Mouse (Mus musculus) frontal cortex, adult (tissue): ENCODE measurements around the gene Gm17019.
A peak's percentile ranks its signal among the peaks of the same experiment; 100 is the strongest.
"Not testable (repeated sequence)": the region's sequence is repeated elsewhere in the genome, so short reads cannot be mapped to it uniquely, and the experiment has no call there.

Experiments
- ATAC-seq: cut with Nextera tagmentation; 2 replicates; pipeline ENCODE4 v1.9.2; 2017; ENCODE audit warnings: mild to moderate bottlenecking, moderate library complexity, mixed read lengths; ENCODE audit not compliant: low TSS enrichment

The Gm17019 gene

DNA sequence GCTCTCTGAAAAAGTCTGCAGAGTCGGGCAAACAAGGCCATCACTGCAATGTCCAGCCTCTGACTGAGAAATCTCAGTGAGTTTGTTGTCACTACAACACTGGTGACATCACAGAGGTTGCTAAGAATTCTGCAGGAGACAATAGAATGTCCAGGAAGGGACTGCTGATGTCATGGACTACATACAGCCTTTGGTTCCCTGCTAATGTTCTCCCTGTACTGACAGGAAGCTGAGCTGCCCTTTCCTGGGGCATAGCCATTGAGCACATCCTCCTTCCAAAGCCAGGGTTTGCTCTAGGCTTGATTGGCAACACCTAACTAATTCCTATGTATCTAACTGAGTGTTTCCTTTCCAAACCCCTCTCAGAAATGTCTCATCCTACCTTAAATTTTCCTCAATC, at the start of gene Gm17019:
Gene Gm17019, minus strand, starts transcription at position 101 of the 400 bp plus-strand sequence.
- not testable (repeated sequence) for ATAC-seq

DNA sequence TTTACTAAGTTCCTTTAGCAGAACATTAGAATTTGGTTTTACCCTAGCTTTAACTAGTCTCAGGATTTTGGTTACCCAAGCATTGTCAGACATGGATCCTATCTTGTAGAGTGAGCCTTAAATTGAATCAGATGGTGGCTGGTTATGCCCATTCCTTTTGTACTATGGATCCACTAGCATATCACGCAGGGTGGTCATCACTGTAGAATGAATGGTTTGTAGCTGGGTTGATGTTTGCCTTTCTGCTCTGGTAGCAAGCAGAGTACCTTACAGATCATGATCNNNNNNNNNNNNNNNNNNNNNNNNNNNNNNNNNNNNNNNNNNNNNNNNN, 29.6 kb upstream of the Gm17019 start:
- ATAC-seq, result not testable (repeated sequence)

DNA sequence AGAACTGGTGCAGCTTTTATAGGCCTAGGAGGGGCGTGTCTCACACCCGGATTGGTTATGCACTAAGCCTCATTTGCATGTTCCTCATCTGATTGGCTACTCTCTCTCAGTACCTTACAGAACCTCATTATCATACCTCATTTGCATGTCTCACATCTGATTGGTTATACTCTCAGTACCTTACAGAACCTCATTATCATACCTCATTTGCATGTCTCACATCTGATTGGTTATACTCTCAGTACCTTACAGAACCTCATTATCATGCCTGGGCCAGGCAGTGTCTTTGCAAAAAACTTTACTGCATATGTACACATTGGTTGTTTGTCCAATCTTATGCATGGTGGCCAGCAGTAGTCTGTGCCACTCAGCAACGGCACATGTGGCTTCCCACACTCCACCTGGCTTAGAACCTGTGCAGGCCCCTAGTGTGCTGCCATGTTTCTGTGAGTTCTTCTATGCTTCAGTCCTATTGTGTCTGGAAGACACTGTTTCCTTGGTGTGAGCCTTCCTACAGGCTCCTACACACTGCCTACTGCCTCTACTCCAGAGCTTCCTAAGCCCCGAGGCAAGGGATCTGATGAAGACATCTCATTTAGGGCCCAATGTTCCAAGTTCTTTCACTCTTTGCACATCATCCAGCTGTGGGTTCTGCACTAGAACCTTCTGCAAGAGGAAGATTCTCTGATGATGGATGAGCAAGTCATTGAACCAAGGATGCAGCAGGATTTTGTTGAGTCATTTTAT, 29.0 kb upstream of the Gm17019 start:
- not testable (repeated sequence) for ATAC-seq

DNA sequence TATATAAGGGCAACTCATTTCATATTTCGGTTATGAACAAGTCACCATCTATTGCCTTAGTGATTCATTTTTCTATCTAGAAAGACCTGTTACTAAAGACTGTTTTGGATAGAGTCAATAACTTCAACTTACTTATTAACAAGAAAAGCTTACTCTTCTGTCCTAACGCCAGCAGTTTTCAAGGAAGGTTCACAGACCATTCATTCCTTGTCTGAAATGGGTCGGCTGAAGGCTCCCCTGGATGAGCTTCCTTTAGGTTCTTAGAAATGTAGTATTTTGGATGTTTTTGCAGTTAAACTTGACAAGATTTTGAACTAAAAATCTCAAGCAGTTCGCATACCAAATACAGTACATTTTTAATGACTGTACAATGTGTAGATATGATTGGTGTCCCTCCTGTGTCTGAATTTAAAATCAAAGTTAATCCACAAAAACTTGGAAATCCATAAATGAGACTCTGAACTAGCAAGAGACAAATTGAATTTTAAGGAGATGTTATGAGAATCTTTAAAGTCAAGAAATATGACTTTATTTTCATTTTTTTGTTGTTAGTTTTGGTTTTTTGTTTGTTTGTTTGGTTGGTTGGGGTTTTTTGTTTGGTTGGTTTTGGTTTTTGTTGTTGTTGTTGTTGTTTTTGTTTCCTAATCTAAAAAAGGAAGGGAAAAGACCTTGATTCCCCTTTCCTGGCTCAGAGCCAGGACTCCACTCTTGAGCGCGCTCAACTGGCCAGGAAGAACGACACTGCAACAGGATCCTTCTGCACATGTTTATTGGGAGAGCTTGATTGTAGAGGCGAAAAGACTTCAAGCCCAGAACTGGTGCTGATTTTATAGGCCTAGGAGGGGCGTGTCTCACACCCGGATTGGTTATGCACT, 21.6 kb upstream of the Gm17019 start:
- ATAC-seq, result not testable (repeated sequence)

DNA sequence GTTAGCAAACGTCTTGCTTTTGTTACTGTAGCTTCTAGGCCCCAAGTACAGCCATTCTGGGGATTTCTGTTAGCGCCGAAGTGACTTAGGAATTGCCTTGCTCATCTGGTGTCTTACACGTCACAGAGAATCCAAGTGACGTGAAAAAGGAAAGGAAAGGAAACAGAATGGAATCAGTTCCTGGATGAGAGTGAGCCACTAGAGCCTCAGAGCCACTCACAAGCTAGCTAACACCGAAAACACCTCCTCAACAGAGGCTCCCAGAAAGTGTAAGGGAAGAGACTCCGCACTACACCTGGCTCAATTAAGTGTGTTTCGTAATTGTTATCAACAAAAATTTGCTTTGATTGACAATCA, 20.8 kb upstream of the Gm17019 start:
- ATAC-seq, result not testable (repeated sequence)

DNA sequence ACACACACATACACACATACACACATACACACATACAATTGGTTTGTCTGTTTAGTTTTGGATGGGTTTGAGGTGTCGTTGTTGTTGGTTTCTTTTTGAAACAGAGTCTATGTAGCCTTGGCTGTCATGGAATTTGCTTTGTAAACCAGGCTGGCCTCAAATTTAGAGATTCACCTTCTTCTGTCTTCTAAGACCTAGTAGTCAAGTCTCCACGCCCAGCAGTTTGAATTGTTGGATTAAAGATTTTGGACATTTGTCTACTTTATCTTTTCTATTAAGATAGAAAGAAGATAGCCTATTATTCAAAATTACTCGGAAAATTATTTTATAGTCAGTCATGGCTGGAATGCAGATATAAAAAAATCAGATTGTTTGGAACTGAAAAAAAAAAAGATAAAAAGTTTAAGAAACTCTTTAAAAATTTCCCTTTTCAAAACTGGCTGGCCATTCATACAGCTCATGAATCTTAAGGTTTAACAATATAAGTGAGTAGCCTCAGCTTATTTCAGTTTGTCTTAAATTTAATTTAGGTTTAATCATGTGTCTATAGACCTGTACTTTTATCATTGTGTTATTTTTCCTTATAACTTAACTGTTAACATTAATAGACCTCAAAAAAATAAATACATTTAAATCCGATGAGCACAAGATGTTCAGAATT, 20.3 kb upstream of the Gm17019 start:
- ATAC-seq, result not testable (repeated sequence)

DNA sequence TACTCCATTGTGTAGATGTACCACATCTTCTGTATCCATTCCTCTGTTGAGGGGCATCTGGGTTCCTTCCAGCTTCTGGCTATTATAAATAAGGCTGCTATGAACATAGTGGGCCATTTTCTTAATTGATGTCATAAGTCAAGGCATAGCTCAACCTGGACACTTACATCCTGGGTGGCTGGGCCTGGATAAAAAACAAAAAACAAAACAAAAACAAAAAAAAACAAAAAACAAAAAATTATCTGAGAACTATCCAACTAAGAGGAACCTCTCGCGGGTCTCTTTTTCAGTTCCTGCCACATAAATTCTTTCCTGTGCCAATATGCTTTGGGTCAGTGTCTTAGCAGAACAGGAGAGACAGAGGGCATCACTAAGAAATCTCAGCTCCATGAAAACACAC, 18.0 kb upstream of the Gm17019 start:
- ATAC-seq, result not testable (repeated sequence)

DNA sequence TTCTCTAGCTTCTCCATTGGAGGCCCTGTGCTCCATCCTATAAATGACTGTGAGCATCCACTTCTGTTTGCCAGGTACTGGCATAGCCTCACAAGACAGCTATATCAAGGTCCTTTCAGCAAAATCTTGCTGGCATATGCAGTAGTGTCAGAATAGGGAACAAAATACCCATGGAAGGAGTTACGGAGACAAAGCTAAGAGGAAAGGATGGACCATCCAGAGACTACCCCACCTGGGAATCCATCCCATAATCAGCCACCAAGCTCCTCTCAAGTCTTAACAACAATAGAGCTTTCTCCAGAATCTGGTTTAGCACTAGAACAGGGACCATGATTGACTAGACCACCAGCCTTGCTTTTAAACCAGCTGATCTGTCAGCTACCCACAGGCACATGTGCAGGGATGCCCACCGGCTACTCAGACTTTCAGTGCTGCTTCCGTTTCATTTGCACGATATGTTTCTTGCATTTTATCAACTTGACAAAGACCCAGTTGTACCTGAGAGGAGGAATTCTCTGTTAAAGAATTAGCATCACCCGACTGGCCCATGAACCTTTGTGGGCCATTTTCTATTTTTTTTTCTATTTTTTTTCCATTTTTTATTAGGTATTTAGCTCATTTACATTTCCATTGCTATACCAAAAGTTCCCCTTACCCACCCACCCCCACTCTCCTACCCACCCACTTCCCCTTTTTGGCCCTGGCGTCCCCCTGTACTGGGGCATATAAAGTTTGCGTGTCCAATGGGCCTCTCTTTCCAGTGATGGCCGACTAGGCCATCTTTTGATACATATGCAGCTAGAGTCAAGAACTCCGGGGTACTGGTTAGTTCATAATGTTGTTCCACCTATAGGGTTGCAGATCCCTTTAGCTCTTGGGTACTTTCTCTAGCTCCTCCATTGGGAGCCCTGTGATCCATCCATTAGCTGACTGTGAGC, 12.3 kb upstream of the Gm17019 start:
- ATAC-seq, result not testable (repeated sequence)

DNA sequence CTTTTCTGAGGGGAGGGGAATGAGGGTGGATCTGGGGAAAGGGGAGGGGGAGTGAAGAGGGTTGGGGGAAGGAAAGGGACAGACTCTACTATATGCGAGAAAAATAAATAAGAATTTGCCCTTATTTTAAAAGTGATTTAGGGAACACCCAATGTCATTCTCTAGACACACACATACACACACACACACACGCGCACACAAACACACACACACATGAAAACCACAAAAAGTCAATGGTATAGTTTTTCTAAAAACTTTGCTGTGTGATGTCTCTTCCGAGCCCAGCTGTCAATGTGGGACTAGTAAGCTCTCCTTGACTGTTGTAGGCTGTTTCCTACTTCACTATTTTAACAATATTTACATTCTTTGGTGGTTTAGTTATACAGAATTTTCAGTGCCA, 8.0 kb upstream of the Gm17019 start:
- not testable (repeated sequence) for ATAC-seq

DNA sequence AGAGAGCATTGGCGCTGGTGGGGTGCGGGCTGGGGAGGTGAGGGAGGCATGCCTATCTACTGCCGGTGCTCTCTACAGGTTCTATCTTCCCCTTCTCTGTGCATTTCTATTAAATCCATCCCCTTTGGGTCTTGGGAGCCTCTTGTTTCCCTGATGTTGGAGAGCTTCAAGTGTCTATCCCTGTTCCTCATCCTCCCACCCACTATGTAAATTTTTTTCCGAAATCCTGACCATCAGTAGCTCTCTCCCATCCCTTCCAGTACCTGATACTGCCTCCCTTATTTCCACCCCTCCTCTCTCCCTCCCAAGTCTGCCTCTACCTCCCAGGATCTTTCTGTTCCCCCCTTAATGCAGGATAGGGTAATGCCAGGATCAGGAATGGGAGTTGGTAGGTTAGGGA, 7.2 kb upstream of the Gm17019 start:
- ATAC-seq, result not testable (repeated sequence)

DNA sequence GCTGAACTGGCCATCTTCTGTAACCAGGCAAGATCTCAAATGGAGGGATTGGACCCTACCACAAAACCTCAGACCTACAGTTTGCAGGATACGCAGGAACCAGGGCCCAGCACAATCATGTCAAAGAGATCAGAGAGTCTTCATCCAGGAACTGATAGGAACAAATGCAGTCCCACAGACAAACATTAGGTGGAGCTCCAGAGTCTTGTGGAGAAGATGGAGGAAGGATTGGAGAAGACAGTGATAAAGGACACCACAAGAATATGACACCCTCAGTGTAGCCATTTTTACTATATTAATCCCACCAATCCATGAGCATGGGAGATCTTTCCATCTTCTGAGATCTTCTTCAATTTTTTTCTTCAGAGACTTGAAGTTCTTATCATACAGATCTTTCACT, 8.5 kb downstream of the Gm17019 start:
- not testable (repeated sequence) for ATAC-seq

DNA sequence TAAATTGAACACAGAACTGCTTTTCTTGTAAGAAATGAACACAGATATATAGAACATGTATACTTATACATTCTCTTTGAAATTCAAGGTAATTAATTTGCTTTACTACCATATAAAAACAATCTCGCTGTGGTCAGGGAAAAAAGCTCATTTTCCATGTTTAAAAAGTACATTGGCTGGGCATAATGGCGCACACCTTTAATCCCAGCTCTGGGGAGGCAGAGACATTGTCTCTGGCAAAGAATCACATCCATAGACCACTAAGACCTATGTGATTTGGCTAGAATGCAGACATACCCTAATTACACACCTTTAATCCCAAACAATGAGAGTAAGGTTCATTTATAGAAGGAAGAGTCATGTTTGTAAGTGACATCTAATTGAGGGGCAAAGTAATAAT, 12.7 kb downstream of the Gm17019 start:
- ATAC-seq, result not testable (repeated sequence)

DNA sequence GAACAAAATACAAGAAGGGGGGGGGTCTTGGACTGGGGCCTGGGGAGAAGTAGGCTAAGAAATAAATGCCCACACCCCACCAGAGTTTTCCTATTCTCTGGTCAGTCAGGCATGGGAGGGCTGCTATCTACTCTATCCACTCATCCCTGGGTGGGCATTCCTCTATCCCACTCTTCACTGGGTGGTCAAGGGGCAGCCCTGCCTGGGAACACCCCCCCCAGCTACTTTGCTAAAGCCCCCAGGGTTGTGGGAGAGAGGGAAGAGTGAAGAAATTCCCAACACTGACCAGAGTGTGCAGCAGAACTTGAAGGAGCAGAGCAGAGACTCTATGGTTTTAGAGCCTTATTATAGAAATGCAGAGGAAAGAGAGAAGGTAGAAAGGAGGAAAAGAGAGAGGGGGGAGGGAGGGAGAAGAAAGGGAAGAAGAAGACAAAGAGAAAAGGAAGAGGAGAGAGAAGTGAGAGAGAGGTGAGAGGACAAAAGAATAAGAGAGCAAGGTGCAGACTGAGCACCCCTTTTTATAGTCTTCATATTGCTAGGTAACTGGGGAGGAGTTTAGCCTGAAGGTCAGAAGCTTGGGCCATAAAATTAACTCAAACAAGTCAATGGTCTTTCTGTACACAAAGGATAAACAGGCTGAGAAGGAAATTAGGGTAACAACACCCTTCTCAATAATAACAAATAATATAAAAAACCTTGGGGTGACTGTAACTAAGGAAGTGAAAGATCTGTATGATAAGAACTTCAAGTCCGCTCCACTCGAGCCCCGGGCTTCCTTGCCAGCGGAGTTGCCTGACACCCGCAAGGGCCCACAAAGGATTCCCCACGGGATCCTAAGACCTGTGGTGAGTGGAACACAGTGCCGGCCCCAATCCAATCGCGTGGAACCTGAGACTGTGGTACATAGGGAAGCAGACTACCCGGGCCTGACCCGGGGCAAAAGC, 21.9 kb downstream of the Gm17019 start:
- ATAC-seq, result not testable (repeated sequence)

DNA sequence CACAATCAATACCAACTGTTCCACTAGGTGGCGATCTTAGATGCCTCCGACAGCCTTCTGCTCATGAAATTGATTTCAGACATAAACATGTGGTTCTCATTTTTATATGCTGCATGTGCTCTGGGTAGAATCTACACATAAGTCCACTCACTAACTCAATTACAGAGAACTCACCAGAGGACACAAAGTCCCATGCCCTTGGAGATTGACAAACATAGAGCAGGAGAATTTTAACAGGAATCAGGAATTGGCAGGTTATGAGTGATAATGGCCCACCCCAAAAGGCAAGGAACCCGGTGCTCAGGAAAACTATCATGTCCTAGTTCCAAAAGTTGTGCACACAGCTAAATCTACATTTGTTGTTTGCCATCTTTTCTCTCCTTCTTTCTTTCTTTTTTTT, 25.9 kb downstream of the Gm17019 start:
- not testable (repeated sequence) for ATAC-seq

DNA sequence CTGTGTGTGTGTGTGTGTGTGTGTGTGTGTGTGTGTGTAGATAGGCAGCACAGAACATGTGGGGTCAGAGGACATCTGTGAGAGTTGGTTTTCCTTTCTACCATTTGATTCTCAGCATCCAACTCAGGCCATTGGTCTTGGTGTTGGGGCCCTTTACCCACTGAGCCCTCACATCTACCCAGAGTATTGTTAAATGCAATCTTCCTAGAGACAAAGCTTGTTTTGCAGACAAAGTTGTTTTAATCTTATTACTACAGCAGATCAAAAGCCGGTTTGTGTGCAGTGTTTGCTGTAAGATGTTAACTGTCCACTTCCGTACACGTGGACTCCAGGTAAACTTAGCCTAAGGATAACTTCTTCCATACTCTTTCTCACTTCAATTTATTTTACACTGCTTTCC, 26.5 kb downstream of the Gm17019 start:
- ATAC-seq, result not testable (repeated sequence)

DNA sequence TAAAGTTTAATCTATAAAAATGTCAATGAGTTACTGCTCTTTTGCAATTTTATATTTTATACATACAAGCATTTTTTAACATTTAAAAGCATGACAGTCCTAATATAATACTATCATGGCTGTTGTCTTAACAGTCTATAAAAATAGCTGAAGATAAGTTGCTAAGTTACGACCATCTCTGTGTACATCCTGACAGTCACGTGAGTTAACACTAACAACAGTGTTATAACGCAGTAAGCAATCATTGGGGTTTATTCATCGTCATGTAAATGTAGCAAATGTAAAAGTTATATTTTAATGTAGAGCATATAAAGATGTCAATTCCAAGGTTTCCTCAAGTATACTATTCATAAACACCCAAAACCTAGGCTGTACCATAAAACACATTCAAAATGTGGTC, 27.2 kb downstream of the Gm17019 start:
- not testable (repeated sequence) for ATAC-seq

DNA sequence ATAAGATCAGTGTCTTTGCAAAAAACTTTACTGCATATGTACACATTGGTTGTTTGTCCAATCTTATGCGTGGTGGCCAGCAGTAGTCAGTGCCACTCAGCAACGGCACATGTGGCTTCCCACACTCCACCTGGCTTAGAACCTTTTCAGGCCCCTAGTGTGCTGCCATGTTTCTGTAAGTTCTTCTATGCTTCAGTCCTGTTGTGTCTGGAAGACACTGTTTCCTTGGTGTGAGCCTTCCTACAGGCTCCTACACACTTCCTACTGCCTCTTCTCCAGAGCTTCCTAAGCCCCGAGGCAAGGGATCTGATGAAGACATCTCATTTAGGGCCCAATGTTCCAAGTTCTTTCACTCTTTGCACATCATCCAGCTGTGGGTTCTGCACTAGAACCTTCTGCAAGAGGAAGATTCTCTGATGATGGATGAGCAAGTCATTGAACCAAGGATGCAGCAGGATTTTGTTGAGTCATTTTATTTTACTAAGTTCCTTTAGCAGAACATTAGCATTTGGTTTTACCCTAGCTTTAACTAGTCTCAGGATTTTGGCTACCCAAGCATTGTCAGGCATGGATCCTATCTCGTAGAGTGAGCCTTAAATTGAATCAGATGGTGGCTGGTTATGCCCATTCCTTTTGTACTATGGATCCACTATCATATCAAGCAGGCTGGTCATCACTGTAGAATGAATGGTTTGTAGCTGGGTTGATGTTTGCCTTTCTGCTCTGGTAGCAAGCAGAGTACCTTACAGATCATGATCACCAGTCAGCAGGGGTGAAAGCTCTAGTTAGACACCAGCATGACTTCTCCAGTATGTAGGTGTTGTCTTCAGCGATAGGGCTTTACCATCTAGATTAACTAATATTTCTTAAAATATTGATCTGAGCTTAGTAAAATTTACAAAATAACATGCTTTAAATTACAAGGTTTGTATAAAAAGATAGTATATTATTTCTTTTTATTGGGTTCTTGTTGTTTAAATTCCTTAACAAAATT, 27.9 kb downstream of the Gm17019 start:
- peak; percentile 72 for ATAC-seq

DNA sequence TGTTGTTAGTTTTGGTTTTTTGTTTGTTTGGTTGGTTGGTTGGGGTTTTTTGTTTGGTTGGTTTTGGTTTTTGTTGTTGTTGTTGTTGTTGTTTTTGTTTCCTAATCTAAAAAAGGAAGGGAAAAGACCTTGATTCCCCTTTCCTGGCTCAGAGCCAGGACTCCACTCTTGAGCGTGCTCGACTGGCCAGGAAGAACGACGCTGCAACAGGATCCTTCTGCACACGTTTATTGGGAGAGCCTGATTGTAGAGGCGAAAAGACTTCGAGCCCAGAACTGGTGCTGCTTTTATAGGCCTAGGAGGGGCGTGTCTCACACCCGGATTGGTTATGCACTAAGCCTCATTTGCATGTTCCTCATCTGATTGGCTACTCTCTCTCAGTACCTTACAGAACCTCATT, 34.7 kb downstream of the Gm17019 start:
- not testable (repeated sequence) for ATAC-seq

DNA sequence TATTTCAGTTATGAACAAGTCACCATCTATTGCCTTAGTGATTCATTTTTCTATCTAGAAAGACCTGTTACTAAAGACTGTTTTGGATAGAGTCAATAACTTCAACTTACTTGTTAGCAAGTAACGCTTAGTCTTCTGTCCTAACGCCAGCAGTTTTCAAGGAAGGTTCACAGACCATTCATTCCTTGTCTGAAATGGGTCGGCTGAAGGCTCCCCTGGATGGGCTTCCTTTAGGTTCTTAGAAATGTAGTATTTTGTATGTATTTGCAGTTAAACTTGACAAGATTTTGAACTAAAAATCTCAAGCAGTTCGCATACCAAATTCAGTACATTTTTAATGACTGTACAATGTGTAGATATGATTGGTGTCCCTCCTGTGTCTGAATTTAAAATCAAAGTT, 35.2 kb downstream of the Gm17019 start:
- not testable (repeated sequence) for ATAC-seq
